Mouse (Mus musculus) small intestine, adult 2 months (tissue): ENCODE data around the gene Aldoart2.

Experiments
- CTCF ChIP-seq: fragments of 200-500 bp; IDR thresholded peaks from 2 replicates; pipeline ENCODE4 v1.5.1; 2012; ENCODE audit warnings: low read depth, mild to moderate bottlenecking, control low read depth, inconsistent platforms, low read length, moderate library complexity, mixed read lengths; ENCODE audit not compliant: insufficient replicate concordance, insufficient read length; ENCODE audit errors: extremely low read depth
- POLR2A ChIP-seq: fragments of 200-500 bp; IDR thresholded peaks from 2 replicates; pipeline ENCODE4 v1.6.1; 2012; ENCODE audit warnings: low read depth, mild to moderate bottlenecking, control low read depth, inconsistent platforms, low read length, moderate library complexity

DNA sequence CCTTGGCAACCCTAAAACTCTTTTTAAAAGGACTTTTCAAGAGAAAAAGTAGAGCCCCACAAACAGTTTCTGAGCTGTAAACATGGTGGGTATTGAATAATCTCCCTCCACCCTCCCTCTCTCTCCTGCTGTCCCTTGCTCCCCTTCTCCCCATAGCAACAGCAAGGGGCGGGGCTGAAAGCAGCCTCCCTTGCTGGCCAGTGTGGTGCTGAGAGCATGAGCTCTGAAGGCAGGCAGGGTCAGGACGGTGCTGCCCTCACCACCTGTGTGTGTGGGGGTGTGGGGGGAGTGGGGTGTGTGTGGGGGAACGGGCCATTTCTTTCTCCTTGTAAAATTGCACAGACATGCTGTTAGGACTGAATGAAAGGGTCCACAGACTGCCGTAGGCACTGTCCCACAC lies 42.9 kb downstream of the Aldoart2 start:
- TF ChIP-seq POLR2A: no peak
- TF ChIP-seq CTCF: no peak
